Mouse (Mus musculus): ENCODE data around the gene Gm42669. TPM values are rescaled to one million over a fixed set of nuclear protein-coding genes. Genes with fewer than 3 reads are reported as not detected.

Gm42669 gene
- polyA plus RNA-seq, 1 experiment from 2014 or later = 0.31 TPM

- Histone ChIP-seq H3K27ac (ENCODE audit: low read depth, low read length) (no peak overlapping the region), H3K27me3 (ENCODE audit: control insufficient read depth, insufficient read depth, low read length) (no peaks in the 10 kb centered on the region), H3K4me1 (ENCODE audit: control insufficient read depth, insufficient read depth, low read length) (no peaks in the 10 kb centered on the region), H3K9ac (ENCODE audit: low read length) (peak overlapping the region; percentile 75; the same call in 1 of the 2 replicates), H3K9me3 (ENCODE audit: control insufficient read depth, low read length) (no peaks in the 10 kb centered on the region), H3K4me2 (peak overlapping the region; percentile 60; the same call in 1 of the 2 replicates), H3K4me3 (ENCODE audit: low read depth, low read length) (peak overlapping the region; percentile 68; the same call in 1 of the 2 replicates), H3K36me3 (ENCODE audit: control insufficient read depth, insufficient read depth, low read length) (no peaks in the 10 kb centered on the region)
- no peak for DNase-seq (ENCODE audit: low spot score, missing footprints)
- ATAC-seq (ENCODE audit: low FRiP score) = no peak
- WGBS = 24% methylated on average over 4 of the region's 4 CpGs
These were observed 91.0 kb downstream of the Gm42669 start for GRCm38 (mm10) chr5:107598380-107598779.

- no peaks in the 10 kb centered on the region for H3K36me3 ChIP-seq (ENCODE audit: control insufficient read depth, insufficient read depth, low read length)
- H3K4me1 ChIP-seq (ENCODE audit: control insufficient read depth, insufficient read depth, low read length) = no peaks in the 10 kb centered on the region
- H3K27me3 ChIP-seq (ENCODE audit: control insufficient read depth, insufficient read depth, low read length) = no peaks in the 10 kb centered on the region
- H3K9me3 ChIP-seq (ENCODE audit: control insufficient read depth, low read length) = no peaks in the 10 kb centered on the region
- no peak overlapping the region for H3K4me3 ChIP-seq (ENCODE audit: low read depth, low read length)
- DNase-seq (ENCODE audit: low spot score, missing footprints) = peak; percentile 93
- ATAC-seq (ENCODE audit: low FRiP score) = peak; percentile 44; the same call in 1 of the 2 replicates
- WGBS = 6% methylated on average over 2 of the region's 2 CpGs
- H3K27ac ChIP-seq (ENCODE audit: low read depth, low read length) = no peak overlapping the region
- H3K9ac ChIP-seq (ENCODE audit: low read length) = no peak overlapping the region
- no peak overlapping the region for H3K4me2 ChIP-seq
These were observed 103.8 kb downstream of the Gm42669 start for GRCm38 (mm10) chr5:107611224-107611623.

GRCm38 (mm10) chr5:107617986-107618385 lies 110.6 kb downstream of the Gm42669 start:
- WGBS = 93% methylated on average over 6 of the region's 6 CpGs
- no peak for ATAC-seq (ENCODE audit: low FRiP score)

GRCm38 (mm10) chr5:107621327-107621726 lies 113.9 kb downstream of the Gm42669 start:
- ATAC-seq (ENCODE audit: low FRiP score) (no peak), DNase-seq (ENCODE audit: low spot score, missing footprints) (no peak)
- no peaks in the 10 kb centered on the region for H3K36me3 ChIP-seq (ENCODE audit: control insufficient read depth, insufficient read depth, low read length)
- H3K4me2 ChIP-seq = no peak overlapping the region
- H3K27me3 ChIP-seq (ENCODE audit: control insufficient read depth, insufficient read depth, low read length) = no peaks in the 10 kb centered on the region
- no peak overlapping the region for H3K27ac ChIP-seq (ENCODE audit: low read depth, low read length)
- H3K4me3 ChIP-seq (ENCODE audit: low read depth, low read length) = no peak overlapping the region
- H3K9ac ChIP-seq (ENCODE audit: low read length) = no peak overlapping the region
- H3K9me3 ChIP-seq (ENCODE audit: control insufficient read depth, low read length) = no peaks in the 10 kb centered on the region
- H3K4me1 ChIP-seq (ENCODE audit: control insufficient read depth, insufficient read depth, low read length) = no peaks in the 10 kb centered on the region
- 95% methylated on average over 3 of the region's 3 CpGs for WGBS

More at GRCm38 (mm10) chr5:107617986-107618385, 110.6 kb downstream of the Gm42669 start:
- Histone ChIP-seq H3K4me3 (ENCODE audit: low read depth, low read length) (no peak overlapping the region), H3K27ac (ENCODE audit: low read depth, low read length) (no peak overlapping the region), H3K27me3 (ENCODE audit: control insufficient read depth, insufficient read depth, low read length) (no peaks in the 10 kb centered on the region), H3K4me1 (ENCODE audit: control insufficient read depth, insufficient read depth, low read length) (no peaks in the 10 kb centered on the region), H3K36me3 (ENCODE audit: control insufficient read depth, insufficient read depth, low read length) (no peaks in the 10 kb centered on the region), H3K9me3 (ENCODE audit: control insufficient read depth, low read length) (no peaks in the 10 kb centered on the region), H3K9ac (ENCODE audit: low read length) (no peak overlapping the region), H3K4me2 (no peak overlapping the region)
- DNase-seq (ENCODE audit: low spot score, missing footprints) = no peak

Other genes with a start within 250 kb of the Gm42669 start
- 7.8 and 9.0 TPM in 2 replicates for gene Tgfbr3, start 218.0 kb upstream of the Gm42669 start, polyA plus RNA-seq (2014; fragmentation: Nextera tagmentation; extraction: Ambion mirVana)
- gene Brdt, start 176.5 kb upstream of the Gm42669 start, polyA plus RNA-seq (2014; fragmentation: Nextera tagmentation; extraction: Ambion mirVana) = 2.3 and 2.4 TPM in 2 replicates
- 0.72 and 0.75 TPM in 2 replicates for gene Ephx4, start 104.9 kb upstream of the Gm42669 start, polyA plus RNA-seq (2014; fragmentation: Nextera tagmentation; extraction: Ambion mirVana)
- gene Lpcat2b, start 76.1 kb upstream of the Gm42669 start, polyA plus RNA-seq (2014; fragmentation: Nextera tagmentation; extraction: Ambion mirVana) = not detected in 2 replicates
- 10.0 and 11.2 TPM in 2 replicates for gene Btbd8, start 69.6 kb upstream of the Gm42669 start, polyA plus RNA-seq (2014; fragmentation: Nextera tagmentation; extraction: Ambion mirVana)
- gene 1700028K03Rik, start 27.1 kb downstream of the Gm42669 start, polyA plus RNA-seq (2014; fragmentation: Nextera tagmentation; extraction: Ambion mirVana) = 0.19 and 0.22 TPM in 2 replicates
- 22.9 and 23.1 TPM in 2 replicates for gene Rpap2, start 89.8 kb downstream of the Gm42669 start, polyA plus RNA-seq (2014; fragmentation: Nextera tagmentation; extraction: Ambion mirVana)
- gene Glmn, start 90.3 kb downstream of the Gm42669 start, polyA plus RNA-seq (2014; fragmentation: Nextera tagmentation; extraction: Ambion mirVana) = 31.5 and 39.5 TPM in 2 replicates
- not detected in 2 replicates for gene Gfi1, start 218.4 kb downstream of the Gm42669 start, polyA plus RNA-seq (2014; fragmentation: Nextera tagmentation; extraction: Ambion mirVana)